Mouse (Mus musculus) MEL (cell line): ENCODE data around the gene Gm21988. TPM values are rescaled to one million over a fixed set of nuclear protein-coding genes. Genes with fewer than 3 reads are reported as not detected.

Experiments used
- DNase-seq: peaks from one replicate; pipeline ENCODE4 v3.0.0; 2011; ENCODE audit warnings: low read depth, low spot score
- H3K27ac ChIP-seq: 2 replicates; pipeline ENCODE4 v1.5.1; 2012; ENCODE audit warnings: low read depth, mild to moderate bottlenecking, control low read depth, low read length, moderate library complexity; ENCODE audit not compliant: control insufficient read depth
- H3K27me3 ChIP-seq, 2 experiments: fragments of 150-350 bp in 1 of 2; sonication (generic) in 1 of 2; 2 replicates each; pipeline ENCODE4 v1.6.1; 2012; ENCODE audit warnings: low read length in 2 of 2, mild to moderate bottlenecking in 2 of 2, improper control_type of control experiment in 1 of 2, moderate library complexity in 1 of 2; ENCODE audit not compliant: insufficient read depth in 2 of 2, control insufficient read depth in 1 of 2
- H3K36me3 ChIP-seq, 2 experiments: 2 replicates each; pipeline ENCODE4 v1.6.1; 2012 to 2014; ENCODE audit warnings: low read length in 2 of 2, improper control_type of control experiment in 1 of 2, inconsistent platforms in 1 of 2, mild to moderate bottlenecking in 1 of 2; ENCODE audit not compliant: insufficient read depth in 2 of 2, control insufficient read depth in 1 of 2
- H3K4me1 ChIP-seq, 2 experiments: fragments of 150-350 bp in 1 of 2; sonication (generic) in 1 of 2; 2 replicates each; pipeline ENCODE4 v1.6.1; 2012; ENCODE audit warnings: low read length in 2 of 2, improper control_type of control experiment in 1 of 2, mild to moderate bottlenecking in 1 of 2; ENCODE audit not compliant: insufficient read depth in 2 of 2, control insufficient read depth in 1 of 2
- H3K4me3 ChIP-seq, 2 experiments: fragments of 150-350 bp in 1 of 2; sonication (generic) in 1 of 2; 2 replicates each; pipeline ENCODE4 v1.5.1; 2012; ENCODE audit warnings: low read depth in 2 of 2, low read length in 2 of 2, mild to moderate bottlenecking in 2 of 2, moderate library complexity in 2 of 2, control low read depth in 1 of 2, improper control_type of control experiment in 1 of 2; ENCODE audit not compliant: control insufficient read depth in 1 of 2, insufficient read depth in 1 of 2
- H3K79me2 ChIP-seq: 2 replicates; pipeline ENCODE4 v1.6.1; 2012; ENCODE audit warnings: mild to moderate bottlenecking, low read length, moderate library complexity; ENCODE audit not compliant: control insufficient read depth, poor library complexity, insufficient read depth
- H3K9ac ChIP-seq: 2 replicates; pipeline ENCODE4 v1.6.1; 2012; ENCODE audit warnings: low read depth, mild to moderate bottlenecking, control low read depth, low read length, moderate library complexity; ENCODE audit not compliant: control insufficient read depth, poor library complexity, severe bottlenecking
- H3K9me3 ChIP-seq: fragments of 150-350 bp; sonication (generic); replicated peaks from 2 replicates; pipeline ENCODE4 v1.6.1; 2012; ENCODE audit warnings: mild to moderate bottlenecking, low read length, improper control_type of control experiment, moderate library complexity; ENCODE audit not compliant: insufficient read depth
- CTCF ChIP-seq, 3 experiments: IDR thresholded peaks in 2 of 3; conservative IDR thresholded peaks in 1 of 3; 2 replicates each; pipeline ENCODE4 v1.5.1; 2011 to 2012; ENCODE audit warnings: low read length in 3 of 3, low read depth in 2 of 3, mild to moderate bottlenecking in 2 of 3, improper control_type of control experiment in 1 of 3, inconsistent platforms in 1 of 3, mixed read lengths in 1 of 3, moderate library complexity in 1 of 3; ENCODE audit not compliant: control insufficient read depth in 1 of 3, insufficient read depth in 1 of 3, poor library complexity in 1 of 3, severe bottlenecking in 1 of 3
- EP300 ChIP-seq, 2 experiments: IDR thresholded peaks; 2 replicates each; pipeline ENCODE4 v1.6.1; 2011; ENCODE audit warnings: improper control_type of control experiment in 2 of 2, low read length in 2 of 2, low read depth in 1 of 2, mild to moderate bottlenecking in 1 of 2
- GATA1 ChIP-seq: IDR thresholded peaks from 2 replicates; pipeline ENCODE4 v1.6.1; 2011; ENCODE audit warnings: low read depth, low read length, improper control_type of control experiment
- HCFC1 ChIP-seq: IDR thresholded peaks from 2 replicates; pipeline ENCODE4 v1.6.1; 2012; ENCODE audit warnings: low read depth, mild to moderate bottlenecking, inconsistent platforms, low read length, improper control_type of control experiment, moderate library complexity
- JUND ChIP-seq: IDR thresholded peaks from 2 replicates; pipeline ENCODE4 v1.6.1; 2011; ENCODE audit warnings: low read depth, mild to moderate bottlenecking, improper control_type of control experiment, low read length
- MAFK ChIP-seq: IDR thresholded peaks from 2 replicates; pipeline ENCODE4 v1.6.1; 2011; ENCODE audit warnings: low read depth, mild to moderate bottlenecking, low read length, improper control_type of control experiment, borderline replicate concordance
- MEF2A ChIP-seq: IDR thresholded peaks from 2 replicates; pipeline ENCODE4 v1.6.1; 2014; ENCODE audit warnings: low read depth, mild to moderate bottlenecking, inconsistent platforms, low read length, improper control_type of control experiment; ENCODE audit not compliant: poor library complexity, insufficient replicate concordance, severe bottlenecking; ENCODE audit errors: extremely low read depth
- NELFE ChIP-seq: IDR thresholded peaks from 2 replicates; pipeline ENCODE4 v1.6.1; 2011; ENCODE audit warnings: low read depth, low read length, improper control_type of control experiment
- POLR2AphosphoS5 ChIP-seq: IDR thresholded peaks from 2 replicates; pipeline ENCODE4 v1.6.1; 2012; ENCODE audit warnings: low read depth, borderline replicate concordance, mild to moderate bottlenecking, inconsistent platforms, low read length, moderate library complexity, mixed read lengths
- UBTF ChIP-seq: IDR thresholded peaks from 2 replicates; pipeline ENCODE4 v1.6.1; 2012; ENCODE audit warnings: low read depth, mild to moderate bottlenecking, inconsistent platforms, low read length, improper control_type of control experiment, moderate library complexity, borderline replicate concordance; ENCODE audit not compliant: insufficient read depth
- USF1 ChIP-seq: IDR thresholded peaks from 2 replicates; pipeline ENCODE4 v1.6.1; 2014; ENCODE audit warnings: low read depth, mild to moderate bottlenecking, inconsistent platforms, low read length, improper control_type of control experiment, moderate library complexity
- USF2 ChIP-seq, 2 experiments: IDR thresholded peaks; 2 replicates each; pipeline ENCODE4 v1.6.1; 2011 to 2012; ENCODE audit warnings: improper control_type of control experiment in 2 of 2, low read length in 2 of 2, borderline replicate concordance in 1 of 2, inconsistent platforms in 1 of 2, low read depth in 1 of 2, mild to moderate bottlenecking in 1 of 2; ENCODE audit not compliant: insufficient read depth in 1 of 2
- ZKSCAN1 ChIP-seq: IDR thresholded peaks from 2 replicates; pipeline ENCODE4 v1.6.1; 2012; ENCODE audit warnings: low read depth, mild to moderate bottlenecking, inconsistent platforms, low read length, improper control_type of control experiment, moderate library complexity
- ZMIZ1 ChIP-seq: IDR thresholded peaks from 2 replicates; pipeline ENCODE4 v1.6.1; 2012; ENCODE audit warnings: low read depth, mild to moderate bottlenecking, inconsistent platforms, low read length, improper control_type of control experiment, moderate library complexity
- ZNF384 ChIP-seq: IDR thresholded peaks from 2 replicates; pipeline ENCODE4 v1.6.1; 2012; ENCODE audit warnings: low read depth, mild to moderate bottlenecking, inconsistent platforms, low read length, improper control_type of control experiment
- polyA plus RNA-seq, 2 experiments: library from polyadenylated mRNA; stranded (reverse) in 1 of 2; unstranded in 1 of 2; fragments of >175 nt in 1 of 2; fragments of >200 nt in 1 of 2; gene quantifications; 2 replicates each; pipeline versions ENCODE4 v1.2.1 to v1.2.4; 2012; ENCODE audit warnings: low replicate concordance in 2 of 2, low read depth in 1 of 2; ENCODE audit not compliant: insufficient read length in 2 of 2, insufficient read depth in 1 of 2, missing spikeins in 1 of 2
- total RNA-seq: library from RNA; depleted of rRNA; stranded (reverse); fragments of 300-350 nt; gene quantifications from 2 replicates; pipeline ENCODE4 v1.2.3, GENCODE M21; 2012

Gene Gm21988
- total and polyA plus RNA-seq, 3 experiments: 3.7 to 4.1 TPM; not detected in 1

GRCm38 (mm10) chr11:70235254-70235900, 4.3 kb downstream of the Gm21988 start:
- H3K27me3 ChIP-seq: no peaks in the 10 kb centered on the region
- no peak for TF ChIP-seq POLR2AphosphoS5
- TF ChIP-seq CTCF (IDR thresholded peaks at IDR 0.05 in 2 of 3, conservative IDR thresholded peaks at IDR 0.05 in 1 of 3; ENCODE audit: control insufficient read depth in 1 of 3, insufficient read depth in 1 of 3, low read depth in 2 of 3, low read length in 3 of 3, poor library complexity in 1 of 3, severe bottlenecking in 1 of 3): no peak
- no peak for TF ChIP-seq EP300 (IDR thresholded peaks at IDR 0.05; ENCODE audit: low read depth in 1 of 2, low read length in 2 of 2)
- no peak for TF ChIP-seq USF1
- H3K4me3 ChIP-seq: no peak overlapping the region
- no peak overlapping the region for H3K27ac ChIP-seq
- DNase-seq: no peak
- peaks cover 0 to 7% of the 10 kb centered on the region in 2 experiments; a peak in 3 of 4 replicates for H3K4me1 ChIP-seq
- peaks cover 0 to 6% of the 10 kb centered on the region in 2 experiments; a peak in 1 of 4 replicates for H3K36me3 ChIP-seq
- H3K9me3 ChIP-seq: no peaks in the 10 kb centered on the region
- peaks cover 17% of the 10 kb centered on the region for H3K79me2 ChIP-seq
- no peak overlapping the region for H3K9ac ChIP-seq

GRCm38 (mm10) chr11:70234497-70234896, 5.1 kb downstream of the Gm21988 start:
- Histone ChIP-seq H3K36me3 (peaks cover 0 to 6% of the 10 kb centered on the region in 2 experiments; a peak in 2 of 4 replicates), H3K4me1 (peaks cover 0 to 11% of the 10 kb centered on the region in 2 experiments; a peak in 3 of 4 replicates), H3K27ac (no peak overlapping the region), H3K9ac (no peak overlapping the region), H3K4me3 (no peak overlapping the region), H3K27me3 (no peaks in the 10 kb centered on the region), H3K9me3 (no peaks in the 10 kb centered on the region), H3K79me2 (peaks cover 14% of the 10 kb centered on the region)
- DNase-seq: no peak
- TF ChIP-seq MEF2A (no peak), USF2 (IDR thresholded peaks at IDR 0.05; ENCODE audit: borderline replicate concordance in 1 of 2, insufficient read depth in 1 of 2, low read depth in 1 of 2, low read length in 2 of 2) (no peak), NELFE (no peak), USF1 (no peak), UBTF (no peak), JUND (no peak), GATA1 (no peak), ZMIZ1 (no peak), ZKSCAN1 (no peak), ZNF384 (no peak), HCFC1 (no peak), MAFK (no peak)
